Comparison of ENCODE assay signal across 11 mouse cellular contexts in the genomic region with DNA sequence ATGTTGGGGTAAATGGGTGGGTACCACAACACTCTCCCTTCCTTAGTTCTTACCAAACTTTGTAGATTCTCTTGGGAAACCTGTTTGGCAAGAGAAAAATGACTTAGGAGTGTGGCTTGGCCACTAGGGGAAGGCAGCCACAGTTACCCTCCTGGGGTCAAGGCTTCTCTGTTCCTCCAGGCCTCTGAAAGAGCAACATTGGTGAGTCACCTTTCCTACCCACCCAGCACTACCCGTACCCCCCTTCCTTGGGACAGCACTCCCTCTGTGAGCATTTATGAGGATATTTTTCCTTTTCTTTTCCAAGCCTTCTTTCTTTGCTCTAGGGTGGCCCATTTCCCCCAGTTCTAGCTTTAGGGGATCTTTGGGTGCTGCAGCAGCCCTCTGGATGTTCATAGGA. TPM values are rescaled to one million over a fixed set of nuclear protein-coding genes. Genes with fewer than 3 reads are reported as not detected.
DNase-seq lines count a peak whose midpoint lies in the region; ATAC-seq and TF ChIP-seq lines count a peak whose summit lies in the region.
"Had no signal": no experiment of that assay in that cellular context is flagged by ENCODE, and none has a peak within 500 bp of the region (broad histone marks: within the 10 kb centered on the region; RNA-seq: fewer than 3 reads in every experiment).

No protein-coding gene starts in this region.

- no peak overlapping the region for H3ac ChIP-seq in myocyte (ENCODE audit: control insufficient read depth, insufficient read length)

- no peak overlapping the region for H3K4me2 ChIP-seq in forebrain, postnatal 0 days (ENCODE audit: low read depth)
- H3K4me2 ChIP-seq in forebrain, embryonic 12.5 days = no peak overlapping the region
- no peak overlapping the region for H3K4me2 ChIP-seq in limb, embryonic 12.5 days
- peak overlapping the region; percentile 86 for H3K4me2 ChIP-seq in embryonic facial prominence, embryonic 15.5 days (replicated peaks)
- peak overlapping the region; percentile 76 for H3K4me2 ChIP-seq in myocyte (ENCODE audit: low read depth)
- no peak overlapping the region for H3K4me2 ChIP-seq in midbrain, postnatal 0 days (ENCODE audit: low read depth, low read length, poor library complexity, severe bottlenecking)
- H3K4me2 ChIP-seq: midbrain, embryonic 11.5 days had no signal

- TF ChIP-seq CTCF in forebrain, postnatal 0 days (IDR thresholded peaks at IDR 0.05; ENCODE audit: low read depth) = 0 out of 2 replicates have a peak, but pooled peaks have one; percentile 9
- TF ChIP-seq CTCF in midbrain, postnatal 0 days (IDR thresholded peaks at IDR 0.05) = no peak

- no peaks in the 10 kb centered on the region for H3K36me3 ChIP-seq in forebrain, postnatal 0 days (ENCODE audit: insufficient read depth)
- no peaks in the 10 kb centered on the region for H3K36me3 ChIP-seq in forebrain, embryonic 12.5 days (replicated peaks)
- H3K36me3 ChIP-seq in limb, embryonic 12.5 days = peaks cover 9% of the 10 kb centered on the region; the same call in 1 of the 2 replicates
- no peaks in the 10 kb centered on the region for H3K36me3 ChIP-seq in limb, embryonic 10.5 days
- H3K36me3 ChIP-seq in embryonic facial prominence, embryonic 15.5 days = peaks cover 10% of the 10 kb centered on the region
- peaks cover 6% of the 10 kb centered on the region for H3K36me3 ChIP-seq in myocyte (ENCODE audit: control insufficient read depth, insufficient read depth)
- H3K36me3 ChIP-seq in midbrain, postnatal 0 days (ENCODE audit: insufficient read depth, low read length) = no peaks in the 10 kb centered on the region

- intact Hi-C loops in gastrocnemius, postnatal 14 days (cut with DNase I; ENCODE audit: low total_unique reads) = no loop called here

- no peak overlapping the region for H3K4me3 ChIP-seq in forebrain, postnatal 0 days (ENCODE audit: low read depth, low read length)
- H3K4me3 ChIP-seq in forebrain, embryonic 12.5 days (replicated peaks) = no peak overlapping the region
- no peak overlapping the region for H3K4me3 ChIP-seq in limb, embryonic 12.5 days (replicated peaks)
- no peak overlapping the region for H3K4me3 ChIP-seq in limb, embryonic 10.5 days
- no peak overlapping the region for H3K4me3 ChIP-seq in embryonic facial prominence, embryonic 15.5 days (replicated peaks)
- H3K4me3 ChIP-seq in myocyte = peak overlapping the region; percentile 70
- H3K4me3 ChIP-seq in midbrain, postnatal 0 days (ENCODE audit: low read depth, low read length) = no peak overlapping the region

- H3K9ac ChIP-seq in forebrain, postnatal 0 days = no peak overlapping the region
- H3K9ac ChIP-seq in forebrain, embryonic 12.5 days = no peak overlapping the region
- H3K9ac ChIP-seq in limb, embryonic 12.5 days (replicated peaks) = no peak overlapping the region
- H3K9ac ChIP-seq in embryonic facial prominence, embryonic 15.5 days = no peak overlapping the region
- no peak overlapping the region for H3K9ac ChIP-seq in midbrain, postnatal 0 days (replicated peaks; ENCODE audit: low read length, poor library complexity, severe bottlenecking)

- H3K4me1 ChIP-seq in forebrain, postnatal 0 days (ENCODE audit: insufficient read depth) = no peaks in the 10 kb centered on the region
- peaks cover 23% of the 10 kb centered on the region for H3K4me1 ChIP-seq in forebrain, embryonic 12.5 days
- peaks cover 42% of the 10 kb centered on the region for H3K4me1 ChIP-seq in limb, embryonic 12.5 days (replicated peaks)
- peaks cover 51% of the 10 kb centered on the region for H3K4me1 ChIP-seq in limb, embryonic 10.5 days
- peaks cover 45% of the 10 kb centered on the region for H3K4me1 ChIP-seq in embryonic facial prominence, embryonic 15.5 days
- H3K4me1 ChIP-seq in midbrain, postnatal 0 days (ENCODE audit: insufficient read depth, low read length) = peaks cover 3% of the 10 kb centered on the region; the same call in 1 of the 2 replicates

- H3K27ac ChIP-seq in forebrain, postnatal 0 days (ENCODE audit: low read depth, low read length) = no peak overlapping the region
- H3K27ac ChIP-seq in forebrain, embryonic 12.5 days = no peak overlapping the region
- 0 out of 2 replicates have a peak overlapping the region, but pooled peaks have one; percentile 4 for H3K27ac ChIP-seq in limb, embryonic 12.5 days
- H3K27ac ChIP-seq in limb, embryonic 10.5 days = no peak overlapping the region
- H3K27ac ChIP-seq in embryonic facial prominence, embryonic 15.5 days (replicated peaks) = 0 out of 2 replicates have a peak overlapping the region, but pooled peaks have one; percentile 17
- H3K27ac ChIP-seq in midbrain, postnatal 0 days (ENCODE audit: low read depth, low read length) = no peak overlapping the region

- WGBS in forebrain, postnatal 0 days = 78% methylated on average over 1 of the region's 1 CpGs
- 79% methylated on average over 1 of the region's 1 CpGs for WGBS in forebrain, embryonic 12.5 days
- 67% methylated on average over 1 of the region's 1 CpGs for WGBS in limb, embryonic 12.5 days
- 74% methylated on average over 1 of the region's 1 CpGs for WGBS in limb, embryonic 10.5 days
- 84% methylated on average over 1 of the region's 1 CpGs for WGBS in embryonic facial prominence, embryonic 15.5 days
- 83% methylated on average over 1 of the region's 1 CpGs for WGBS in midbrain, postnatal 0 days

- TF ChIP-seq POLR2A in myocyte (IDR thresholded peaks at IDR 0.05; ENCODE audit: insufficient read length, low read depth) = no peak

- H3K27me3 ChIP-seq in forebrain, postnatal 0 days (ENCODE audit: insufficient read depth, low read length) = peaks cover 30% of the 10 kb centered on the region
- H3K27me3 ChIP-seq in forebrain, embryonic 12.5 days = peaks cover 59% of the 10 kb centered on the region
- peaks cover 36% of the 10 kb centered on the region for H3K27me3 ChIP-seq in limb, embryonic 12.5 days
- H3K27me3 ChIP-seq in limb, embryonic 10.5 days (ENCODE audit: low read depth, poor library complexity, severe bottlenecking) = peaks cover 57% of the 10 kb centered on the region
- peaks cover 6% of the 10 kb centered on the region for H3K27me3 ChIP-seq in embryonic facial prominence, embryonic 15.5 days
- no peaks in the 10 kb centered on the region for H3K27me3 ChIP-seq in myocyte (ENCODE audit: control insufficient read depth, insufficient read depth, insufficient read length)
- H3K27me3 ChIP-seq in midbrain, postnatal 0 days (ENCODE audit: insufficient read depth, low read length) = peaks cover 34% of the 10 kb centered on the region

- no peak for ATAC-seq in forebrain, postnatal 0 days
- ATAC-seq in forebrain, embryonic 12.5 days (ENCODE audit: low FRiP score) = no peak
- no peak for ATAC-seq in limb, embryonic 12.5 days (ENCODE audit: insufficient number of reproducible peaks, insufficient read depth, low FRiP score, low TSS enrichment, low read depth)
- ATAC-seq in embryonic facial prominence, embryonic 15.5 days (ENCODE audit: insufficient number of reproducible peaks, low FRiP score, low TSS enrichment, low read depth) = no peak
- no peak for ATAC-seq in midbrain, postnatal 0 days (ENCODE audit: low FRiP score)
- ATAC-seq: hindbrain, embryonic 16.5 days had no signal

- H3K9me3 ChIP-seq in forebrain, postnatal 0 days (ENCODE audit: low read length) = no peaks in the 10 kb centered on the region
- H3K9me3 ChIP-seq in forebrain, embryonic 12.5 days = no peaks in the 10 kb centered on the region
- H3K9me3 ChIP-seq in limb, embryonic 12.5 days = no peaks in the 10 kb centered on the region
- H3K9me3 ChIP-seq in limb, embryonic 10.5 days (replicated peaks) = no peaks in the 10 kb centered on the region
- H3K9me3 ChIP-seq in embryonic facial prominence, embryonic 15.5 days (replicated peaks) = no peaks in the 10 kb centered on the region
- H3K9me3 ChIP-seq in midbrain, postnatal 0 days (ENCODE audit: low read length) = no peaks in the 10 kb centered on the region

- no peak for DNase-seq in forebrain, postnatal 0 days
- no peak for DNase-seq in limb, embryonic 10.5 days (ENCODE audit: low spot score)
- no peak for DNase-seq in midbrain, postnatal 0 days (ENCODE audit: low spot score)
- DNase-seq in gastrocnemius, postnatal 14 days = no peak
- DNase-seq: cerebellum, postnatal 36 days had no signal

- peaks cover 8% of the 10 kb centered on the region for H3K79me2 ChIP-seq in myocyte (ENCODE audit: control insufficient read depth, insufficient read depth)

RNA-seq across cellular contexts. Expression of gene Tmem63a, which starts 1.8 kb away (rescaled TPM):
- 1.3 and 3.2 TPM in 2 replicates for total RNA-seq in forebrain, postnatal 0 days (2014; rRNA removed)
- polyA plus RNA-seq in forebrain, postnatal 0 days (2015; fragmentation: Nextera tagmentation; extraction: Ambion mirVana) = 1.8 and 2.1 TPM in 2 replicates
- 2.0 and 2.4 TPM in 2 replicates for polyA plus RNA-seq in forebrain, embryonic 12.5 days (2016; fragmentation: Nextera tagmentation; extraction: Ambion mirVana)
- polyA plus RNA-seq in limb, embryonic 12.5 days (2016; fragmentation: Nextera tagmentation; extraction: Ambion mirVana) = 12.1 and 13.4 TPM in 2 replicates
- polyA plus RNA-seq in limb, embryonic 10.5 days (2016; fragmentation: Nextera tagmentation; extraction: Ambion mirVana) = 2.9 and 6.2 TPM in 2 replicates
- polyA plus RNA-seq in embryonic facial prominence, embryonic 15.5 days (2015; fragmentation: Nextera tagmentation; extraction: Ambion mirVana) = 17.3 and 18.5 TPM in 2 replicates
- polyA plus RNA-seq in myocyte (2012; fragmentation: generic; extraction: Trizol) = 45.5 TPM
- 4.8 and 6.4 TPM in 2 replicates for total RNA-seq in midbrain, postnatal 0 days (2014; rRNA removed)
- polyA plus RNA-seq in midbrain, postnatal 0 days (2015; fragmentation: Nextera tagmentation; extraction: Ambion mirVana) = 1.3 and 1.7 TPM in 2 replicates
- 10 to 100 TPM; 11.9 to 12.5 TPM for total RNA-seq in gastrocnemius, postnatal 14 days (2021)

RNA-seq across cellular contexts. Expression of gene Lefty1, which starts 9.1 kb away (rescaled TPM):
- not detected in 2 replicates for total RNA-seq in forebrain, postnatal 0 days (2014; rRNA removed)
- 0.33 and 0.35 TPM in 2 replicates for polyA plus RNA-seq in forebrain, postnatal 0 days (2015; fragmentation: Nextera tagmentation; extraction: Ambion mirVana)
- polyA plus RNA-seq in forebrain, embryonic 12.5 days (2016; fragmentation: Nextera tagmentation; extraction: Ambion mirVana) = 0.24 and 0.34 TPM in 2 replicates
- polyA plus RNA-seq in limb, embryonic 12.5 days (2016; fragmentation: Nextera tagmentation; extraction: Ambion mirVana) = 0.36 and 0.76 TPM in 2 replicates
- 0.23 and 0.33 TPM in 2 replicates for polyA plus RNA-seq in limb, embryonic 10.5 days (2016; fragmentation: Nextera tagmentation; extraction: Ambion mirVana)
- polyA plus RNA-seq in embryonic facial prominence, embryonic 15.5 days (2015; fragmentation: Nextera tagmentation; extraction: Ambion mirVana) = 4.0 and 4.6 TPM in 2 replicates
- 2.9 TPM for polyA plus RNA-seq in myocyte (2012; fragmentation: generic; extraction: Trizol)
- 0.38 TPM in 1 of 2 replicates, not detected in the other for total RNA-seq in midbrain, postnatal 0 days (2014; rRNA removed)
- polyA plus RNA-seq in midbrain, postnatal 0 days (2015; fragmentation: Nextera tagmentation; extraction: Ambion mirVana) = 0.41 and 0.42 TPM in 2 replicates
- under 1 TPM; 0.44 to 0.53 TPM for total RNA-seq in gastrocnemius, postnatal 14 days (2021)

RNA-seq across cellular contexts. Expression of gene Pycr2, which starts 39.8 kb away (rescaled TPM):
- total RNA-seq in forebrain, postnatal 0 days (2014; rRNA removed) = 64.2 and 81.2 TPM in 2 replicates
- 68.4 and 70.5 TPM in 2 replicates for polyA plus RNA-seq in forebrain, postnatal 0 days (2015; fragmentation: Nextera tagmentation; extraction: Ambion mirVana)
- polyA plus RNA-seq in forebrain, embryonic 12.5 days (2016; fragmentation: Nextera tagmentation; extraction: Ambion mirVana) = 98.3 and 98.4 TPM in 2 replicates
- polyA plus RNA-seq in limb, embryonic 12.5 days (2016; fragmentation: Nextera tagmentation; extraction: Ambion mirVana) = 120 and 125 TPM in 2 replicates
- polyA plus RNA-seq in limb, embryonic 10.5 days (2016; fragmentation: Nextera tagmentation; extraction: Ambion mirVana) = 163 and 166 TPM in 2 replicates
- polyA plus RNA-seq in embryonic facial prominence, embryonic 15.5 days (2015; fragmentation: Nextera tagmentation; extraction: Ambion mirVana) = 96.9 and 105 TPM in 2 replicates
- 52.6 TPM for polyA plus RNA-seq in myocyte (2012; fragmentation: generic; extraction: Trizol)
- total RNA-seq in midbrain, postnatal 0 days (2014; rRNA removed) = 48.5 and 50.5 TPM in 2 replicates
- 60.5 and 63.7 TPM in 2 replicates for polyA plus RNA-seq in midbrain, postnatal 0 days (2015; fragmentation: Nextera tagmentation; extraction: Ambion mirVana)
- 10 to 100 TPM; 18.3 to 18.4 TPM for total RNA-seq in gastrocnemius, postnatal 14 days (2021)

RNA-seq across cellular contexts. Expression of gene Lefty2, which starts 51.0 kb away (rescaled TPM):
- 21.1 and 21.2 TPM in 2 replicates for total RNA-seq in forebrain, postnatal 0 days (2014; rRNA removed)
- polyA plus RNA-seq in forebrain, postnatal 0 days (2015; fragmentation: Nextera tagmentation; extraction: Ambion mirVana) = 11.3 and 17.3 TPM in 2 replicates
- polyA plus RNA-seq in forebrain, embryonic 12.5 days (2016; fragmentation: Nextera tagmentation; extraction: Ambion mirVana) = 0.17 TPM in 1 of 2 replicates, not detected in the other
- 0.18 TPM in 1 of 2 replicates, not detected in the other for polyA plus RNA-seq in limb, embryonic 12.5 days (2016; fragmentation: Nextera tagmentation; extraction: Ambion mirVana)
- polyA plus RNA-seq in limb, embryonic 10.5 days (2016; fragmentation: Nextera tagmentation; extraction: Ambion mirVana) = not detected in 2 replicates
- 0.24 and 0.32 TPM in 2 replicates for polyA plus RNA-seq in embryonic facial prominence, embryonic 15.5 days (2015; fragmentation: Nextera tagmentation; extraction: Ambion mirVana)
- not detected for polyA plus RNA-seq in myocyte (2012; fragmentation: generic; extraction: Trizol)
- total RNA-seq in midbrain, postnatal 0 days (2014; rRNA removed) = 3.0 and 12.8 TPM in 2 replicates
- 7.7 and 8.6 TPM in 2 replicates for polyA plus RNA-seq in midbrain, postnatal 0 days (2015; fragmentation: Nextera tagmentation; extraction: Ambion mirVana)
- not detected for total RNA-seq in gastrocnemius, postnatal 14 days (2021)
- polyA plus RNA-seq: midbrain, embryonic 11.5 days had no signal

Comparison
In these comparisons a context has a peak if more than half of its experiments do, and no peak if none do; other contexts are left out.
1. H3K27ac ChIP-seq: peak in limb, embryonic 12.5 days (single experiment) and embryonic facial prominence, embryonic 15.5 days (single experiment); none in forebrain, postnatal 0 days (single experiment), forebrain, embryonic 12.5 days (single experiment), limb, embryonic 10.5 days (single experiment) and midbrain, postnatal 0 days (single experiment).
2. H3K4me2 ChIP-seq: peak in embryonic facial prominence, embryonic 15.5 days (single experiment) and myocyte (single experiment); none in forebrain, postnatal 0 days (single experiment), forebrain, embryonic 12.5 days (single experiment), limb, embryonic 12.5 days (single experiment) and midbrain, postnatal 0 days (single experiment).